Mouse (Mus musculus): ENCODE results near the gene Adam26b. TPM values are rescaled to one million over a fixed set of nuclear protein-coding genes. Genes with fewer than 3 reads are reported as not detected.
"Not testable (repeated sequence)": the region's sequence is repeated elsewhere in the genome, so short reads cannot be mapped to it uniquely, and the experiment has no call there.

Gene Adam26b
- polyA plus RNA-seq (2015; fragmentation: Nextera tagmentation; extraction: Ambion mirVana), result not detected in 2 replicates

- H3K4me3 ChIP-seq (ENCODE audit: low read length); H3K36me3 ChIP-seq (ENCODE audit: control insufficient read depth, insufficient read depth); H3K27ac ChIP-seq (ENCODE audit: low read length); H3K4me1 ChIP-seq (ENCODE audit: control insufficient read depth, insufficient read depth, low read length); H3K9me3 ChIP-seq (replicated peaks; ENCODE audit: control insufficient read depth, low read length); H3K4me2 ChIP-seq (ENCODE audit: low read depth, low read length); H3K9ac ChIP-seq (ENCODE audit: low read length); H3K27me3 ChIP-seq (ENCODE audit: control insufficient read depth, insufficient read depth, low read length); ATAC-seq (replicated peaks; ENCODE audit: extremely low read depth, insufficient read depth, low FRiP score): not testable (repeated sequence)
These were observed at the start of gene Adam26b for GRCm38 (mm10) chr8:43528006-43528405. Adam26b (minus strand) TSS chr8:43528106.

GRCm38 (mm10) chr8:43576607-43577006, 48.7 kb upstream of the Adam26b start, which contains the start of gene Adam26a:
Adam26a (minus strand) TSS chr8:43576707.
- not testable (repeated sequence) for H3K9me3 ChIP-seq (replicated peaks; ENCODE audit: control insufficient read depth, low read length); H3K4me1 ChIP-seq (ENCODE audit: control insufficient read depth, insufficient read depth, low read length); H3K36me3 ChIP-seq (ENCODE audit: control insufficient read depth, insufficient read depth); H3K27me3 ChIP-seq (ENCODE audit: control insufficient read depth, insufficient read depth, low read length); H3K9ac ChIP-seq (ENCODE audit: low read length); H3K27ac ChIP-seq (ENCODE audit: low read length); H3K4me3 ChIP-seq (ENCODE audit: low read length); H3K4me2 ChIP-seq (ENCODE audit: low read depth, low read length); ATAC-seq (replicated peaks; ENCODE audit: extremely low read depth, insufficient read depth, low FRiP score)
- WGBS, result 78% methylated on average over 2 of the region's 2 CpGs

Other genes with a start within 250 kb of the Adam26b start
- gene Zfp42, start 221.1 kb downstream of the Adam26b start, polyA plus RNA-seq (2015; fragmentation: Nextera tagmentation; extraction: Ambion mirVana), result not detected in 2 replicates
- gene Adam26a, start 48.6 kb upstream of the Adam26b start, polyA plus RNA-seq (2015; fragmentation: Nextera tagmentation; extraction: Ambion mirVana), result not detected in 2 replicates
- not detected in 2 replicates for gene Gm5346, start 99.2 kb upstream of the Adam26b start, polyA plus RNA-seq (2015; fragmentation: Nextera tagmentation; extraction: Ambion mirVana)
- gene Adam34, start 181.9 kb upstream of the Adam26b start, polyA plus RNA-seq (2015; fragmentation: Nextera tagmentation; extraction: Ambion mirVana), result not detected in 2 replicates